Mouse (Mus musculus): Measurements from ENCODE around the gene Luc7l2. TPM values are rescaled to one million over a fixed set of nuclear protein-coding genes. Genes with fewer than 3 reads are reported as not detected.

Luc7l2 gene
- polyA plus RNA-seq (2015; fragmentation: Illumina TruSeq; extraction: RNeasy Lipid Tissue Mini Kit (QIAGEN cat#74804); ENCODE audit: low read depth, low replicate concordance) = 128 TPM

DNA sequence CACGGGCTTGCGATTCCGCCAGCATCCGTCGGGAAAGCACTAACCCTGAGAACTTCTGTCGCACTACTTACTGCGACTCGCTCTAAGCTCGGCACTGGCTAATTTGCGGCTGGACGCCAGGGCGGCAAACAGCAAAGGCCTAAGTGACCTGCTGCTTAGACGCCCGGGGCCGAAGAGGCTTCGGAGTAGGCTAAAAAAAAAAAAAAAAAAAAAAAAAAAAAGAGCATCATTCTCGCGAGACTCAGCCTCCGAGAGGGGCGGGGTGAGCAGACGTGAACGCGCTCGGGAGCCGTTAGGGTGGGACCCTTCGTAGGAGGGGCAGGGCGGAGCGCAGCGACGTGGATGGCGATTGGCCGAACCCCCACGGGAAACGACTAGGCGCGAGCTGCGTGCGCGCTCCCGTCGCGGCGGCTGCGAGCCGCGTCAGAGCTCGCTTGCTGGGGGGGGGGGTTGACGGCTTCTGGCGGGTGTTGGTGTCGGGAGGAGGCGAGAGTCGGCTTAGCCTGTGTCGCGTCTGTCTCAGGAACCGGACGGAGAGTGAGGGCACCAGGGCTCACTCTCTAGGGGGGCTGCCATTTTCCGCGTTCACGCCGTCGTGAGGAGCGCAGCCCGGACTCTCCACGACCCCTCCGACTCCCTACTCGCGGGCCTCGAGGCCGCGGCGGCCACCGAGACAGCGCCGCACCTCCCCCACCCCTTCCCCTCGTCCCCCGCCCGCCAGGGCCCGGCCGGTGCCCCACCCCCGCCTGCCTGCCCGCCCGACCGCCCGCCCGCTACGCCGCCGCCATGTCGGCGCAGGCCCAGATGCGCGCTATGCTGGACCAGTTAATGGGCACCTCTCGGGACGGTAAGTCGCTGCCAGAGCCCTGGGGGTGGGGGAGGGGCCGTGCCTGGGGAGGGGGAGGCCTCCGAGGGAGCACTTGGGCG lies at the start of gene Luc7l2:
Gene Luc7l2 (plus strand): TSS at position 273 of the 927 bp plus-strand sequence.

DNA sequence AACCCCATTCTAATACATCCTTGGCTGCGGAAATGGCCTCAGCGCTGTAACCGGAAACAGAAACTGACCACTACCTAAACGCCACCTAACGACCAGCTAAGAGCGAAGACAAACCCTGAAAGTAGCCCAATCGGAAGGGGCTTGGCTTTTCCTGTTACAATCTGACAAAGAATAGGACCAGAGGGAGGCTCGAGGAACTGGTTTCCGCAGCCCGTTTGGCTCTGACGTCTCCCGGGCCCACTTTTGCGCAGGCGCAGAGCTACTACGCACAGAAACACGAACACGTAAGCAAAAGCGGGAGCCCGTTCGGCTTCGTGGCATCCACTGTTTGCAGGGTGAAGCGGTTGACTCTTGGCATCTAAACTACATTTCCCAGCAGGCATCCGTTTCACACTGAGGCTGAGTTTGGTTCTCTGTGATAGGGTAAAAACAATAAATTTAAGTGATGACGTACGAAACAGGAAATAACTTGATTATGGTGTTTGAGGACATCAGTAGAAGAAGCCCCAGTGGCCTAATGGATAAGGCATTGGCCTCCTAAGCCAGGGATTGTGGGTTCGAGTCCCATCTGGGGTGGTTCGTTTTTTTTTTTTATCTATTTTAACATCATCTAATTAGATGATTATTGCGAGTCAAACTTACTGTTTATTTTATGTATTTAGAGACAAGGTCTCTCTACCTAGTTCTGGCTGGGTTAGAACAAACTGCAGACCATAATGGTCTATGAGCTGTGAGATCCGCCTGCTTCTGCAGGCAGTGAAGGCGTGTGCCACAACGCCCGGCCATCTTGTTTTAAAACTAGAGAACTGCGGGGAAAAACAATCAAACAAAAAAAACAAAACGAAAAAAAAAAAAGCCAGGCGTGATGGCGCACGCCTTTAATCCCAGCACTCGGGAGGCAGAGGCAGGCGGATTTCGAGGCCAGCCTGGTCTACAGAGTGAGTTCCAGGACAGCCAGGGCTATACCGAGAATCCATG lies 17.4 kb upstream of the Luc7l2 start, which contains the start of gene Fmc1:
Gene Fmc1 (plus strand): TSS at position 75 of the 978 bp plus-strand sequence.

DNA sequence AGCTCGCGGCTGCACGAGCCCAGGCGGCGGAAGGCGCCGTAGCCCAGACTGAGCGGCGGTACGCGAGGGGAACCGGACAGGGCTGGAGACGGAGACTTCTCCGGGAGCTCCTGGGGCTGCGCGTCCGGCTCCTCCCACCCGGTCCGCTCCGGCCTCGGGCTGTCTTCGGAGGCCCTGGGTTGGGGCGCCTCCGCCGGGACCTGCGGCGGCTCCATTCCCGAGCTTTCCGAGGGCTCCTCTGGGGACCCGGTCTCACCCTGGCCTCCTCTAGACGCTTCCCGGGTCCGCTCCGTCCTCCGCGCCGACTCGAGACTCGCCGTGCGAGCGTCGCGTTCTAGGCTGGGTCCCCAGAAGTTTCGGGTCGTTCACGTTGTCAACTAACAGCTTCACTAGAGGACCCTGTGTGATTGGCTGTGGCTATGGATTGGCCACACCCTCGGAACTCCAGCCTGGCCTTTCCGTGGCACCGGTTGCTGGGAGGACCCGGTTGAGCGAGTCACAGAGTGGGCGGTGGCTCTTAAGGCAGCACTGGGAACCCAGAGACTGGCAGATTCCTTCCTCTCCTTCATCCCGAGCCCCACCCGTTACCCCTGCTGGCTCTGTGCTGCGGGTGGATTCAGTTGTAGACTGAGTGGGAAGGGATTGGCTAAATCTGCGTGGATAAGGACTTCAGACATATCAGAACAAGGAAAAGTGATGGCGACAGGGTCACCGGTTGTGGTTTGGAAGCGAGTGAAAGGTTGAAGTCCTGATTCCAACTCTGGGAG lies 85.9 kb downstream of the Luc7l2 start, which contains the start of gene Klrg2:
Gene Klrg2 (minus strand): TSS at position 391 of the 767 bp plus-strand sequence.

Other genes with a start within 250 kb of the Luc7l2 start
- gene Zc3hav1, start 196.7 kb upstream of the Luc7l2 start, polyA plus RNA-seq (2015; fragmentation: Illumina TruSeq; extraction: RNeasy Lipid Tissue Mini Kit (QIAGEN cat#74804); ENCODE audit: low read depth, low replicate concordance) = 2.9 TPM
- gene Ttc26, start 169.9 kb upstream of the Luc7l2 start, polyA plus RNA-seq (2015; fragmentation: Illumina TruSeq; extraction: RNeasy Lipid Tissue Mini Kit (QIAGEN cat#74804); ENCODE audit: low read depth, low replicate concordance) = 6.3 TPM
- 16.2 TPM for gene Ubn2, start 117.4 kb upstream of the Luc7l2 start, polyA plus RNA-seq (2015; fragmentation: Illumina TruSeq; extraction: RNeasy Lipid Tissue Mini Kit (QIAGEN cat#74804); ENCODE audit: low read depth, low replicate concordance)
- gene Fmc1, start 17.8 kb upstream of the Luc7l2 start, polyA plus RNA-seq (2015; fragmentation: Illumina TruSeq; extraction: RNeasy Lipid Tissue Mini Kit (QIAGEN cat#74804); ENCODE audit: low read depth, low replicate concordance) = 124 TPM
- not detected for gene Klrg2, start 85.9 kb downstream of the Luc7l2 start, polyA plus RNA-seq (2015; fragmentation: Illumina TruSeq; extraction: RNeasy Lipid Tissue Mini Kit (QIAGEN cat#74804); ENCODE audit: low read depth, low replicate concordance)
- gene Clec2l, start 111.7 kb downstream of the Luc7l2 start, polyA plus RNA-seq (2015; fragmentation: Illumina TruSeq; extraction: RNeasy Lipid Tissue Mini Kit (QIAGEN cat#74804); ENCODE audit: low read depth, low replicate concordance) = 68.6 TPM